Mouse (Mus musculus) liver, embryonic 13.5 days (tissue): ENCODE data around the gene Prkn. TPM values are rescaled to one million over a fixed set of nuclear protein-coding genes. Genes with fewer than 3 reads are reported as not detected.

ENCODE experiments used
- ATAC-seq: fragments of 200-750 bp; cut with Nextera tagmentation; 2 replicates; pipeline ENCODE4 v1.8.0; 2017; ENCODE audit warnings: low read depth, mild to moderate bottlenecking, moderate number of reproducible peaks, moderate library complexity
- DNase-seq: peaks from one replicate; pipeline ENCODE4 v3.0.0; 2022
- H3K27ac ChIP-seq: fragments of 300-500 bp; sonication (generic); 2 replicates; pipeline ENCODE4 v1.5.1; 2015; ENCODE audit warnings: moderate library complexity, mild to moderate bottlenecking, inconsistent platforms
- H3K27me3 ChIP-seq: fragments of 300-500 bp; sonication (generic); 2 replicates; pipeline ENCODE4 v1.6.1; 2015; ENCODE audit warnings: mild to moderate bottlenecking, inconsistent platforms
- H3K36me3 ChIP-seq: fragments of 300-500 bp; sonication (generic); 2 replicates; pipeline ENCODE4 v1.6.1; 2015; ENCODE audit warnings: mild to moderate bottlenecking, inconsistent platforms
- H3K4me1 ChIP-seq: fragments of 300-500 bp; sonication (generic); replicated peaks from 2 replicates; pipeline ENCODE4 v1.6.1; 2015; ENCODE audit warnings: inconsistent platforms
- H3K4me2 ChIP-seq: fragments of 300-500 bp; sonication (generic); 2 replicates; pipeline ENCODE4 v1.6.1; 2015; ENCODE audit warnings: inconsistent platforms, mild to moderate bottlenecking, moderate library complexity
- H3K4me3 ChIP-seq: fragments of 300-500 bp; sonication (generic); replicated peaks from 2 replicates; pipeline ENCODE4 v1.5.1; 2015; ENCODE audit warnings: mild to moderate bottlenecking, inconsistent platforms
- H3K9ac ChIP-seq: fragments of 300-500 bp; sonication (generic); 2 replicates; pipeline ENCODE4 v1.6.1; 2015; ENCODE audit warnings: mild to moderate bottlenecking, inconsistent platforms
- H3K9me3 ChIP-seq: fragments of 300-500 bp; sonication (generic); replicated peaks from 2 replicates; pipeline ENCODE4 v1.6.1; 2016; ENCODE audit warnings: inconsistent platforms
- WGBS: fragments of 180-500 bp; shearing (Covaris S2); methylation state at CpG from one replicate; pipeline ENCODE4 v1.1.7; 2015; ENCODE audit not compliant: insufficient replicate concordance; 5-methylcytosine and 5-hydroxymethylcytosine counted together
- polyA plus RNA-seq: library from polyadenylated mRNA; unstranded; fragments of >200 nt; fragmentation: Nextera tagmentation; extraction: Ambion mirVana; gene quantifications from 2 replicates; pipeline ENCODE4 v1.2.1, GENCODE M21; 2015

The Prkn gene
- polyA plus RNA-seq, 1 experiment from 2014 or later = 0.43 TPM

GRCm38 (mm10) chr17:11550562-11550961 lies 710.4 kb downstream of the Prkn start:
- no peak overlapping the region for H3K9ac ChIP-seq
- no peak for DNase-seq
- no peak overlapping the region for H3K27ac ChIP-seq
- H3K36me3 ChIP-seq = no peaks in the 10 kb centered on the region
- H3K4me1 ChIP-seq = no peaks in the 10 kb centered on the region
- 25% methylated on average over 5 of the region's 5 CpGs for WGBS
- no peaks in the 10 kb centered on the region for H3K27me3 ChIP-seq
- no peak overlapping the region for H3K4me3 ChIP-seq
- H3K9me3 ChIP-seq = no peaks in the 10 kb centered on the region
- no peak overlapping the region for H3K4me2 ChIP-seq
- ATAC-seq = no peak

- 75% methylated on average over 6 of the region's 6 CpGs for whole genome bisulfite sequencing
These were observed 725.5 kb downstream of the Prkn start for GRCm38 (mm10) chr17:11565681-11566080.

DNA sequence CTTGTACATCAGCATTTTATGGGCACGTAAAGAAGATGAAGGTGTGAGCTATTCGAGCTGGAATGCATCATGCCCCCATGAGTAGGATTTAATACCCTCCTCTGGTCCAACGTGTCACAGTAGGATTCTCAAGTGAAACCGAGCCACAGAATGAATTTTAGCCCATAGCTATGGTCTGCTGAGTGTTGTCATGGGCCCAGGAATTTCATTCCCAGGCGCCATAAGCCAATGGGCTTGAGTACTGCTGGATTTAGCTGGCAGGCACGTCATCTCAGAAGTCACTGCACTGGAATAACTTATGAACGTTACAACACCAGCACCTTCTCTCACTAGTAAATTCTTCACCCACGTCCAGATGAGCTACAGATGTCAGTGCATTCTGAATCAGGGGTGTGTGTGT lies 730.2 kb downstream of the Prkn start:
- Histone ChIP-seq H3K27me3 (no peaks in the 10 kb centered on the region), H3K9ac (no peak overlapping the region), H3K4me2 (no peak overlapping the region), H3K27ac (no peak overlapping the region), H3K36me3 (no peaks in the 10 kb centered on the region), H3K4me1 (no peaks in the 10 kb centered on the region), H3K4me3 (no peak overlapping the region), H3K9me3 (no peaks in the 10 kb centered on the region)
- DNase-seq (no peak), ATAC-seq (no peak)
- WGBS = 56% methylated on average over 8 of the region's 8 CpGs

More at GRCm38 (mm10) chr17:11565681-11566080, 725.5 kb downstream of the Prkn start:
- Histone ChIP-seq H3K4me2 (no peak overlapping the region), H3K4me1 (no peaks in the 10 kb centered on the region), H3K9ac (no peak overlapping the region), H3K27ac (no peak overlapping the region), H3K4me3 (no peak overlapping the region), H3K9me3 (no peaks in the 10 kb centered on the region), H3K27me3 (no peaks in the 10 kb centered on the region), H3K36me3 (no peaks in the 10 kb centered on the region)
- ATAC-seq = no peak
- no peak for DNase-seq

GRCm38 (mm10) chr17:11573666-11574065 lies 733.5 kb downstream of the Prkn start:
- 74% methylated on average over 9 of the region's 9 CpGs for WGBS
- Histone ChIP-seq H3K4me3 (no peak overlapping the region), H3K9me3 (no peaks in the 10 kb centered on the region), H3K36me3 (no peaks in the 10 kb centered on the region), H3K4me1 (no peaks in the 10 kb centered on the region), H3K27me3 (no peaks in the 10 kb centered on the region), H3K27ac (no peak overlapping the region), H3K4me2 (no peak overlapping the region), H3K9ac (no peak overlapping the region)
- DNase-seq (no peak), ATAC-seq (no peak)

GRCm38 (mm10) chr17:11585491-11585890 lies 745.3 kb downstream of the Prkn start:
- Histone ChIP-seq H3K9me3 (no peaks in the 10 kb centered on the region), H3K27ac (no peak overlapping the region), H3K4me1 (no peaks in the 10 kb centered on the region), H3K36me3 (no peaks in the 10 kb centered on the region), H3K27me3 (no peaks in the 10 kb centered on the region), H3K4me3 (no peak overlapping the region), H3K9ac (no peak overlapping the region), H3K4me2 (no peak overlapping the region)
- no peak for ATAC-seq
- 55% methylated on average over 4 of the region's 4 CpGs for WGBS
- DNase-seq = no peak

- Histone ChIP-seq H3K4me2 (no peak overlapping the region), H3K9ac (no peak overlapping the region), H3K27me3 (no peaks in the 10 kb centered on the region), H3K27ac (no peak overlapping the region), H3K36me3 (no peaks in the 10 kb centered on the region), H3K9me3 (no peaks in the 10 kb centered on the region), H3K4me1 (no peaks in the 10 kb centered on the region), H3K4me3 (no peak overlapping the region)
- 61% methylated on average over 5 of the region's 5 CpGs for WGBS
- DNase-seq = no peak
- ATAC-seq = no peak
These were observed 767.7 kb downstream of the Prkn start for GRCm38 (mm10) chr17:11607931-11608330.

GRCm38 (mm10) chr17:11611459-11611858 lies 771.3 kb downstream of the Prkn start:
- Histone ChIP-seq H3K27ac (no peak overlapping the region), H3K27me3 (no peaks in the 10 kb centered on the region), H3K4me3 (no peak overlapping the region), H3K9me3 (no peaks in the 10 kb centered on the region), H3K9ac (no peak overlapping the region), H3K4me1 (no peaks in the 10 kb centered on the region), H3K36me3 (no peaks in the 10 kb centered on the region), H3K4me2 (no peak overlapping the region)
- 12% methylated on average over 7 of the region's 7 CpGs for WGBS
- DNase-seq (no peak), ATAC-seq (no peak)

DNA sequence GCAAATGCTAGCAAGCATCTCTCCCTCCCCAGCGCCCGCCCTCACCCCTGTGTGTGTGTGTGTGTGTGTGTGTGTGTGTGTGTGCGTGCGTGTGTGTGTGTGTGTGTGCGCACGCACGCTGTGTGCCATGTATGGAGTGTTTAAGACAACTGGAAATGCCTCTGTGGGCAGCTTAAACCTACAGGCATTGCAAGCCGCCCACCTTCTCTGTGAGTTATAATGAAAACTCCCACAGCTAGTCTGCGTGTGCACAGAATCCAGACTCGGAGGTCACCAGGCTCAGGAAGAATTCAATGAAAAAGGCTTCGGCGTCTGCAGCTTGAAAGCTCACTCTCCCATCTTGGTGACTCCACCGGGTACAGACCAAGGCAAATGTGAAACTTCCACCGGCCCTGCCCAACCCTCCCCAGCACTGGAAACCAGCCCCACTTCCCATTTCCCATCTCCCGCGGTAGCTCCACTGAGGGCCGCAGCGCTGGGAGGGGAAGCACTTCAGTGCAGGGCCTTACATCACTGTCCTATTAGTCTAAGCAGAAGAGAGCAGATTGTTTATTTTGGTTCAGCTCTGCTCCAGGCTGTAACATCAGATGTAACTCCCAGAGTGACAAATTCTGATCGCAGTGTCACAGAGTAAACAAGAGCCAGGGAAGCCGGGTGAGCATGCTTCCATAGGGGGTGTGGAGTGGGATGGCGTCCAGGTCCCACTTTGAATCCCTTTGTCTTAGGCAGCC lies 772.8 kb downstream of the Prkn start:
- H3K36me3 ChIP-seq = no peaks in the 10 kb centered on the region
- no peaks in the 10 kb centered on the region for H3K4me1 ChIP-seq
- 44% methylated on average over 19 of the region's 21 CpGs for WGBS
- H3K4me3 ChIP-seq = no peak overlapping the region
- no peaks in the 10 kb centered on the region for H3K27me3 ChIP-seq
- DNase-seq (no peak), ATAC-seq (no peak)
- no peak overlapping the region for H3K27ac ChIP-seq
- H3K4me2 ChIP-seq = no peak overlapping the region
- no peak overlapping the region for H3K9ac ChIP-seq
- H3K9me3 ChIP-seq = no peaks in the 10 kb centered on the region

GRCm38 (mm10) chr17:11617552-11617951 lies 777.4 kb downstream of the Prkn start:
- no peak overlapping the region for H3K4me2 ChIP-seq
- H3K27me3 ChIP-seq = no peaks in the 10 kb centered on the region
- DNase-seq = no peak
- H3K36me3 ChIP-seq = no peaks in the 10 kb centered on the region
- no peak overlapping the region for H3K27ac ChIP-seq
- no peaks in the 10 kb centered on the region for H3K9me3 ChIP-seq
- H3K9ac ChIP-seq = no peak overlapping the region
- H3K4me1 ChIP-seq = no peaks in the 10 kb centered on the region
- no peak for ATAC-seq
- 59% methylated on average over 2 of the region's 2 CpGs for WGBS
- no peak overlapping the region for H3K4me3 ChIP-seq

DNA sequence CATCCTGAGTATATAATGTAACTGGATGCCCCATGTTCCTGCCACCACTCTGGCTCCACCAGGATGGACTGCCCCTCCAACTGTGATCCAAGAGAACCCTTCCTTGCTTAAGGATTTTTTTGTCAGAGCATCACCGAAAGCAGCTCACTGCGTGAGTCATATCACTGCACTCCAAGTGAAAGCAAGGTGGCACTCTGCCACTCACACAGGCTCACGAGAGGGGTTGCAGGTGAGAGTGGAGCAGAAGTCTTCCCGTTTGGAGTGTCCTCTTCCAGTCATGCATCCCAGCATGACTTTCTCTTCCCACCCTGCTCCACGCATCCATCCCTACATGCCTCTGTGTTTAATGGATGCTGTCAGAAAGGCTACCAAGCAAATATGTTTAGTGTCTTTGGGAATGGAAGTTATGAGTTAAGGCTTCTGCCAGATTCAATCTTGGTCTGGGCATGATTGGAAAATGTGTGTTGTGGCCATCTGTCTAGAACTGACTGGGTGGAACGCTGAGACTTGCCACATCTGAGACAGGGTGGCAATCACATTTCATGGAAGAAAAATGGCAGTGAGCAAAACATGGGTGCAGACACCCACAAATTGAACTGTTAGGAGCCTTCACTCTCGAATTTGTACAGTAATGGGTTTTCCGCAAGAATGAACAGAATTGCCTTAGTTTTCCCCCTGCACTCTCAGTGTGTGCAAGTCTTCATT lies 778.9 kb downstream of the Prkn start:
- 67% methylated on average over 8 of the region's 8 CpGs for WGBS
- Histone ChIP-seq H3K4me3 (no peak overlapping the region), H3K9ac (no peak overlapping the region), H3K27me3 (no peaks in the 10 kb centered on the region), H3K9me3 (no peaks in the 10 kb centered on the region), H3K27ac (no peak overlapping the region), H3K4me2 (no peak overlapping the region), H3K4me1 (no peaks in the 10 kb centered on the region), H3K36me3 (no peaks in the 10 kb centered on the region)
- ATAC-seq (no peak), DNase-seq (no peak)

- Histone ChIP-seq H3K9ac (no peak overlapping the region), H3K27ac (no peak overlapping the region), H3K27me3 (no peaks in the 10 kb centered on the region), H3K4me3 (no peak overlapping the region), H3K4me1 (no peaks in the 10 kb centered on the region), H3K9me3 (no peaks in the 10 kb centered on the region), H3K36me3 (no peaks in the 10 kb centered on the region), H3K4me2 (no peak overlapping the region)
- 67% methylated on average over 3 of the region's 3 CpGs for WGBS
- ATAC-seq = no peak
- DNase-seq = no peak
These were observed 780.6 kb downstream of the Prkn start for GRCm38 (mm10) chr17:11620770-11621169.

- no peaks in the 10 kb centered on the region for H3K9me3 ChIP-seq
These were observed 781.3 kb downstream of the Prkn start for GRCm38 (mm10) chr17:11621492-11621891.

More at GRCm38 (mm10) chr17:11621492-11621891, 781.3 kb downstream of the Prkn start:
- no peak overlapping the region for H3K9ac ChIP-seq
- H3K27me3 ChIP-seq = 0 out of 2 replicates have a peak, but pooled peaks cover under 1% of the 10 kb centered on the region
- H3K4me2 ChIP-seq = no peak overlapping the region
- no peaks in the 10 kb centered on the region for H3K4me1 ChIP-seq
- ATAC-seq = no peak
- no peak overlapping the region for H3K27ac ChIP-seq
- DNase-seq = no peak
- H3K4me3 ChIP-seq = no peak overlapping the region
- WGBS = 36% methylated on average over 3 of the region's 3 CpGs
- H3K36me3 ChIP-seq = no peaks in the 10 kb centered on the region
